Mouse (Mus musculus): ENCODE results near the gene Crtap. TPM values are rescaled to one million over a fixed set of nuclear protein-coding genes. Genes with fewer than 3 reads are reported as not detected.

The Crtap gene
- polyA plus RNA-seq, 1 experiment from 2014 or later, result 37.6 TPM

- Histone ChIP-seq H3K36me3 (ENCODE audit: control insufficient read depth, insufficient read depth, low read length) (no peaks in the 10 kb centered on the region), H3K4me3 (ENCODE audit: low read depth, low read length) (no peak overlapping the region), H3K4me1 (ENCODE audit: control insufficient read depth, insufficient read depth, low read length) (0 out of 2 replicates have a peak, but pooled peaks cover 4% of the 10 kb centered on the region), H3K27me3 (ENCODE audit: control insufficient read depth, insufficient read depth, low read length) (no peaks in the 10 kb centered on the region), H3K4me2 (no peak overlapping the region), H3K9me3 (ENCODE audit: control insufficient read depth, low read length) (no peaks in the 10 kb centered on the region), H3K27ac (ENCODE audit: low read depth, low read length) (no peak overlapping the region), H3K9ac (ENCODE audit: low read length) (no peak overlapping the region)
- no peak for ATAC-seq (ENCODE audit: low FRiP score)
- WGBS, result 89% methylated on average over 8 of the region's 8 CpGs
- DNase-seq (ENCODE audit: low spot score, missing footprints), result no peak
Measured at GRCm38 (mm10) chr9:114388288-114388687, 2.2 kb downstream of the Crtap start.

GRCm38 (mm10) chr9:114387086-114387485 lies 3.4 kb downstream of the Crtap start:
- 81% methylated on average over 6 of the region's 6 CpGs for WGBS
- H3K27me3 ChIP-seq (ENCODE audit: control insufficient read depth, insufficient read depth, low read length), result no peaks in the 10 kb centered on the region
- no peak for ATAC-seq (ENCODE audit: low FRiP score)
- no peaks in the 10 kb centered on the region for H3K9me3 ChIP-seq (ENCODE audit: control insufficient read depth, low read length)
- H3K9ac ChIP-seq (ENCODE audit: low read length), result no peak overlapping the region
- no peak overlapping the region for H3K4me3 ChIP-seq (ENCODE audit: low read depth, low read length)
- H3K4me2 ChIP-seq, result no peak overlapping the region
- H3K36me3 ChIP-seq (ENCODE audit: control insufficient read depth, insufficient read depth, low read length), result no peaks in the 10 kb centered on the region
- no peak overlapping the region for H3K27ac ChIP-seq (ENCODE audit: low read depth, low read length)
- no peak for DNase-seq (ENCODE audit: low spot score, missing footprints)
- H3K4me1 ChIP-seq (ENCODE audit: control insufficient read depth, insufficient read depth, low read length), result 0 out of 2 replicates have a peak, but pooled peaks cover 4% of the 10 kb centered on the region

GRCm38 (mm10) chr9:114385160-114385559 lies 5.3 kb downstream of the Crtap start:
- no peak for DNase-seq (ENCODE audit: low spot score, missing footprints)
- H3K4me2 ChIP-seq, result no peak overlapping the region
- H3K27me3 ChIP-seq (ENCODE audit: control insufficient read depth, insufficient read depth, low read length), result no peaks in the 10 kb centered on the region
- H3K36me3 ChIP-seq (ENCODE audit: control insufficient read depth, insufficient read depth, low read length), result no peaks in the 10 kb centered on the region
- no peaks in the 10 kb centered on the region for H3K4me1 ChIP-seq (ENCODE audit: control insufficient read depth, insufficient read depth, low read length)
- H3K9ac ChIP-seq (ENCODE audit: low read length), result no peak overlapping the region
- H3K9me3 ChIP-seq (ENCODE audit: control insufficient read depth, low read length), result no peaks in the 10 kb centered on the region
- 96% methylated on average over 10 of the region's 10 CpGs for WGBS
- H3K27ac ChIP-seq (ENCODE audit: low read depth, low read length), result no peak overlapping the region
- no peak for ATAC-seq (ENCODE audit: low FRiP score)
- no peak overlapping the region for H3K4me3 ChIP-seq (ENCODE audit: low read depth, low read length)

GRCm38 (mm10) chr9:114384691-114385090 lies 5.8 kb downstream of the Crtap start:
- WGBS, result 91% methylated on average over 24 of the region's 24 CpGs
- no peak overlapping the region for H3K4me2 ChIP-seq
- H3K27me3 ChIP-seq (ENCODE audit: control insufficient read depth, insufficient read depth, low read length), result no peaks in the 10 kb centered on the region
- H3K4me1 ChIP-seq (ENCODE audit: control insufficient read depth, insufficient read depth, low read length), result no peaks in the 10 kb centered on the region
- no peak overlapping the region for H3K9ac ChIP-seq (ENCODE audit: low read length)
- no peaks in the 10 kb centered on the region for H3K9me3 ChIP-seq (ENCODE audit: control insufficient read depth, low read length)
- no peaks in the 10 kb centered on the region for H3K36me3 ChIP-seq (ENCODE audit: control insufficient read depth, insufficient read depth, low read length)
- no peak for ATAC-seq (ENCODE audit: low FRiP score)
- H3K27ac ChIP-seq (ENCODE audit: low read depth, low read length), result no peak overlapping the region
- no peak for DNase-seq (ENCODE audit: low spot score, missing footprints)
- no peak overlapping the region for H3K4me3 ChIP-seq (ENCODE audit: low read depth, low read length)

- 90% methylated on average over 17 of the region's 17 CpGs for WGBS
- no peak overlapping the region for H3K4me2 ChIP-seq
- ATAC-seq (ENCODE audit: low FRiP score) (no peak), DNase-seq (ENCODE audit: low spot score, missing footprints) (no peak)
- no peaks in the 10 kb centered on the region for H3K27me3 ChIP-seq (ENCODE audit: control insufficient read depth, insufficient read depth, low read length)
- no peak overlapping the region for H3K4me3 ChIP-seq (ENCODE audit: low read depth, low read length)
- no peaks in the 10 kb centered on the region for H3K9me3 ChIP-seq (ENCODE audit: control insufficient read depth, low read length)
- no peak overlapping the region for H3K9ac ChIP-seq (ENCODE audit: low read length)
- H3K36me3 ChIP-seq (ENCODE audit: control insufficient read depth, insufficient read depth, low read length), result no peaks in the 10 kb centered on the region
- H3K4me1 ChIP-seq (ENCODE audit: control insufficient read depth, insufficient read depth, low read length), result no peaks in the 10 kb centered on the region
- H3K27ac ChIP-seq (ENCODE audit: low read depth, low read length), result no peak overlapping the region
Measured at GRCm38 (mm10) chr9:114382936-114383710, 7.4 kb downstream of the Crtap start.

- 70% methylated on average over 17 of the region's 17 CpGs for WGBS
- no peaks in the 10 kb centered on the region for H3K36me3 ChIP-seq (ENCODE audit: control insufficient read depth, insufficient read depth, low read length)
- H3K27ac ChIP-seq (ENCODE audit: low read depth, low read length), result no peak overlapping the region
- no peaks in the 10 kb centered on the region for H3K9me3 ChIP-seq (ENCODE audit: control insufficient read depth, low read length)
- H3K4me1 ChIP-seq (ENCODE audit: control insufficient read depth, insufficient read depth, low read length), result no peaks in the 10 kb centered on the region
- ATAC-seq (ENCODE audit: low FRiP score) (peak; percentile 70), DNase-seq (ENCODE audit: low spot score, missing footprints) (peak; percentile 96)
- no peak overlapping the region for H3K9ac ChIP-seq (ENCODE audit: low read length)
- H3K4me2 ChIP-seq, result no peak overlapping the region
- no peak overlapping the region for H3K4me3 ChIP-seq (ENCODE audit: low read depth, low read length)
- H3K27me3 ChIP-seq (ENCODE audit: control insufficient read depth, insufficient read depth, low read length), result no peaks in the 10 kb centered on the region
Measured at GRCm38 (mm10) chr9:114380881-114381733, 9.4 kb downstream of the Crtap start.

GRCm38 (mm10) chr9:114379871-114380270 lies 10.6 kb downstream of the Crtap start:
- DNase-seq (ENCODE audit: low spot score, missing footprints), result no peak

GRCm38 (mm10) chr9:114377168-114377567 lies 13.3 kb downstream of the Crtap start:
- WGBS, result 96% methylated on average over 10 of the region's 10 CpGs

More at GRCm38 (mm10) chr9:114379871-114380270, 10.6 kb downstream of the Crtap start:
- H3K27ac ChIP-seq (ENCODE audit: low read depth, low read length), result no peak overlapping the region
- no peaks in the 10 kb centered on the region for H3K4me1 ChIP-seq (ENCODE audit: control insufficient read depth, insufficient read depth, low read length)
- H3K9ac ChIP-seq (ENCODE audit: low read length), result no peak overlapping the region
- H3K36me3 ChIP-seq (ENCODE audit: control insufficient read depth, insufficient read depth, low read length), result no peaks in the 10 kb centered on the region
- 90% methylated on average over 12 of the region's 12 CpGs for WGBS
- no peak overlapping the region for H3K4me3 ChIP-seq (ENCODE audit: low read depth, low read length)
- no peak overlapping the region for H3K4me2 ChIP-seq
- H3K9me3 ChIP-seq (ENCODE audit: control insufficient read depth, low read length), result no peaks in the 10 kb centered on the region
- ATAC-seq (ENCODE audit: low FRiP score), result no peak
- no peaks in the 10 kb centered on the region for H3K27me3 ChIP-seq (ENCODE audit: control insufficient read depth, insufficient read depth, low read length)

More at GRCm38 (mm10) chr9:114377168-114377567, 13.3 kb downstream of the Crtap start:
- Histone ChIP-seq H3K4me1 (ENCODE audit: control insufficient read depth, insufficient read depth, low read length) (no peaks in the 10 kb centered on the region), H3K36me3 (ENCODE audit: control insufficient read depth, insufficient read depth, low read length) (no peaks in the 10 kb centered on the region), H3K9ac (ENCODE audit: low read length) (no peak overlapping the region), H3K4me3 (ENCODE audit: low read depth, low read length) (no peak overlapping the region), H3K27ac (ENCODE audit: low read depth, low read length) (no peak overlapping the region), H3K4me2 (no peak overlapping the region), H3K27me3 (ENCODE audit: control insufficient read depth, insufficient read depth, low read length) (no peaks in the 10 kb centered on the region), H3K9me3 (ENCODE audit: control insufficient read depth, low read length) (no peaks in the 10 kb centered on the region)
- DNase-seq (ENCODE audit: low spot score, missing footprints), result no peak
- no peak for ATAC-seq (ENCODE audit: low FRiP score)

All from midbrain, embryonic 11.5 days (tissue).